Mouse (Mus musculus) heart, postnatal 0 days (tissue): Measurements from ENCODE around the gene Nalcn.

Experiments used
- CTCF ChIP-seq: IDR thresholded peaks from 2 replicates; pipeline ENCODE4 v1.5.1; 2016; ENCODE audit warnings: antibody characterized with exemption, control low read depth, low read depth
- EP300 ChIP-seq: IDR thresholded peaks from 2 replicates; pipeline ENCODE4 v1.6.1; 2016; ENCODE audit warnings: antibody characterized with exemption, low read depth

- TF ChIP-seq CTCF (no peak), EP300 (no peak)
Observed at GRCm38 (mm10) chr14:123533000-123533399, 93.9 kb downstream of the Nalcn start.
